Mouse (Mus musculus) small intestine, adult 2 months (tissue): ENCODE data around the gene Tmem132d.

Experiments
- CTCF ChIP-seq: fragments of 200-500 bp; IDR thresholded peaks from 2 replicates; pipeline ENCODE4 v1.5.1; 2012; ENCODE audit warnings: low read depth, mild to moderate bottlenecking, control low read depth, inconsistent platforms, low read length, moderate library complexity, mixed read lengths; ENCODE audit not compliant: insufficient replicate concordance, insufficient read length; ENCODE audit errors: extremely low read depth
- POLR2A ChIP-seq: fragments of 200-500 bp; IDR thresholded peaks from 2 replicates; pipeline ENCODE4 v1.6.1; 2012; ENCODE audit warnings: low read depth, mild to moderate bottlenecking, control low read depth, inconsistent platforms, low read length, moderate library complexity

- TF ChIP-seq CTCF (no peak), POLR2A (no peak)
These were observed 214.6 kb downstream of the Tmem132d start for GRCm38 (mm10) chr5:128218281-128218680.
